Mouse (Mus musculus) 3T3-L1 (cell line): ENCODE measurements around the gene 2610528J11Rik.
A peak's percentile ranks its signal among the peaks of the same experiment; 100 is the strongest.
"Not testable (repeated sequence)": the region's sequence is repeated elsewhere in the genome, so short reads cannot be mapped to it uniquely, and the experiment has no call there.

Experiments used
- DNase-seq: peaks from one replicate; pipeline ENCODE4 v3.0.0-alpha.2; 2015; ENCODE audit warnings: low read depth, low spot score

Gene 2610528J11Rik

GRCm38 (mm10) chr4:118542510-118543157, 15.8 kb downstream of the 2610528J11Rik start:
- DNase-seq = no peak

DNA sequence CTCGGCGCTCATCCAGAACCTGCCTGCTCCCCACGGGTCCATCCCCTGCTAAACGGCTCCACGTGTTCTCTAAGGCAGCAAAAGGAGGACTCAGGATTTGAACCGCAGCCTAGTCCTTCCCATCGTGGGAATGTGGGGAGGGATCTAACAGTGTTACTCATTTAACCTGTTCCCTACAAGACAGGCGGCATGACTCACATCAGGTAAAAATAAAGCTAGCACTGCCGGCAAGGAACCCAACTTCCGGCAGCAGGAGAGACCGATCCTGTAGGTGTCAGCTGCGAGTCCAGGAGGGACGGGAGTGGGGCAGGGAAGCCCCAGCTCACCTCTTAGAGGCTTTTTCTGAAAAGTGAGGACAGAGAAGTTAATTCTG, 16.3 kb downstream of the 2610528J11Rik start:
- DNase-seq = no peak

GRCm38 (mm10) chr4:118543592-118544260, 16.9 kb downstream of the 2610528J11Rik start, which contains the start of gene Tmem125:
Tmem125 (minus strand) TSS chr4:118544044.
- DNase-seq = no peak

DNA sequence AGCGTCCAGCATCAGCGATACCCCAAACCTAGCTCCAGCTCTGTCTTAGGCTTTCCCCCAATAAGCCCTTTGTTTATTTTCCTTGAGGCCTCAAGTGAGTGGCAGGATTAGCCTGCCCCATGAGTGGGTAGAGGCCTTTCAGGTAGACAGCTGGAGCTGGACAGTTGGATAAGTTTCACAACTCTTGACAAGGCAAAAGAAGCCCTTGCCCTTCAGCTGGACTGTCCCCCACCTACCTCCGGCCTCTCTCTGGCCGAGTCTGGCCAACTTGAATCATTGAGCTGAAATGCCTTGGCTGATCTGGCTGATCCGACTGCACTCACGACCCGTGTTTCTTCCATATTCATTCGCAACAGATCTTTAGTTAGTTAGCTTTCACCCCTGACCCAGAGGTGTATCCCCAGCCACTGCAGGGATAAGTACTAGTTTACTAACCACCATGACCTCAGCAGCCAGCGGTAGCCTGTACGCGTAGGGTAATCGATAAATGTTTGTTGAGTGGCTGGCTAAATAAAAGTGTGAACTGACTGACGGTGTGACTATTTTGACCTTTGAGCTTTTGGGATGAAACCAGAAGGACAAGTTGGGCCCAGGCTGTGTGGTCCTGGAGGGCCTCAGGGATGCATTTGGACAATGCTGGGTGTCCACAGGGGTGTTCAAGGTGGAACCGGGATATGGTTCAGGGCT, 17.8 kb downstream of the 2610528J11Rik start:
- DNase-seq = no peak

GRCm38 (mm10) chr4:118547424-118548129, 20.8 kb downstream of the 2610528J11Rik start:
- not testable (repeated sequence) for DNase-seq

GRCm38 (mm10) chr4:118548130-118548480, 21.3 kb downstream of the 2610528J11Rik start:
- DNase-seq = peak; percentile 51

GRCm38 (mm10) chr4:118553039-118553649, 26.3 kb downstream of the 2610528J11Rik start:
- DNase-seq = no peak

- DNase-seq = peak; percentile 18
Measured at GRCm38 (mm10) chr4:118564062-118564925, 37.5 kb downstream of the 2610528J11Rik start.

- no peak for DNase-seq
Measured at GRCm38 (mm10) chr4:118564926-118565279, 38.1 kb downstream of the 2610528J11Rik start.

GRCm38 (mm10) chr4:118566161-118566676, 39.4 kb downstream of the 2610528J11Rik start:
- DNase-seq = peak; percentile 85

- no peak for DNase-seq
Measured at GRCm38 (mm10) chr4:118568709-118569108, 41.9 kb downstream of the 2610528J11Rik start.

DNA sequence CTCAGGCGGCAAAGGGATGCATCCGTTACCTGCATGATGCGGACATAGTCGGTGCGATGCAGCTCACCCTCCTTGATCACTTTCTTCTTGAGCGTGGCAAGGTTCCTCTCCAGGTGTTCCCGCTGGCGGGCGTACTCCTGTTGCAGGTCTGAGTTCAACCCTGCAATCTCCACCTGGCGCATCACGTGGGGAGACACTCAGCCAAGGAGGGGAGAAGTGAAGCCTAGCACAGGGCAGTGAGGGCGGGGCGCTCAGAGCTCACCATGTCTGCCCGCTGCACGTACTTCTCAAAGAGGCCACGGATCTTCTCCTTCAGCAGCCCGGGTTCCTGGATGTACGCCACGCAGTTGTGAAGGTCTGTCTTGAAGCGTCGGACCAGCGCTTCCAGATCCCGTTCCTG, 42.5 kb downstream of the 2610528J11Rik start:
- no peak for DNase-seq

DNA sequence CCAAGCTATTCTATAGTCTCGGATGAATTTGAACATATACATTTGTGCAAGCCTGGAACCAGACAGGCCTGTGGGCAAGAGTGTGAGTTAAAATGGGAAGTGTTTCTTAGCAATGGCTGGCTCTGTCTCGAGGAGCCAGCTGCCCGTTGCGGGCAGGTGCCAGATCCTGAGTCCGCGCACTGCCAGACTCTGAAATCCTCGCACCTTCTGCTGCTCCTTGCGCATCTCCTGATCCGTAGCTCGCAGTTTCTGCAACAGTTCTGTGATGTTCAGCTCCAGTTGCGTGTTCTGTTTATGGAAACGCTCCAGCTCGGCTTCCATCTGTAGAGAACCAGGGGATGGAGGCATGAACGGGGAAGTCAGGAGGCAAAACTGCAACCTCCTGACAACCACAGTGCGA, 44.6 kb downstream of the 2610528J11Rik start:
- DNase-seq = no peak

DNA sequence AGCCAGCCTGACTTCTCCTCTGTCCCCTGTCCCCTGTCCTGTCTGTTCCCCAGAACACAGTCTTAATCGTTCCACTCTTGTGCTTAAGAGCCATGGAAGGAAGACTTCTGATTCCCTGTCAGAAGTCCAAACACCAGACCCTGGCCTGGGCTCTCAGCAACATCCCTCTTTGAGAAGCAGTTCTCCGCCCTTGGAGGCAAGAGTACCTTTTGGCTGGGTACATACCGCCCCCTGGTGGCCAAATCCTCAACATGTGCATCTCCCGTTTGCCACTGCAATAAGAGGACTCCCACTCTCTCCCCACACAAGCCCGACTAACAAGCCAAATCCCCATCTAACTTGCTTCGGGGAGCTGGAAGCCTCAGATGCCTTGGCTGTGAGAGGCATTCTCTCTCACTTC, 49.3 kb downstream of the 2610528J11Rik start:
- peak; percentile 89 for DNase-seq

DNA sequence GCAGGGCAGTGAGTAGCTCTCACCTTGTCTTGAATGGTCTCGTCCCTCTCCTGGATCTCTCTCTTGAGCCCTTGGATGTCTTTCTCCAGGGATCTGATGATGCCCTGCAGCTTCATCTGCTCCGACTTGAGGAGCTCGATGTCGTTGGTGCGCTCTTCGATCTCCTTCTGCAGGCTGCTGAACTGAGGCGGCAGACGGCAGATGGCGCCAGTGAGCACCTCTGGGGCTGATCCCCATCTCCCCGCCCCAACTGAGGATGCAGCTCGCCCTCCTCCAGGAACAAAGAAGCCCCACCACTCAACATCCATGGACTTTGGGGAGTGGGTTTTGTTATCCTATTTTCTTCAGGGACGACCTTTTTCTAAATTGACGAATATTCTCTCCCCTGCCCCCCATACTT, 52.5 kb downstream of the 2610528J11Rik start:
- no peak for DNase-seq
